9 mouse cellular contexts compared by ENCODE assay signal in the genomic region with DNA sequence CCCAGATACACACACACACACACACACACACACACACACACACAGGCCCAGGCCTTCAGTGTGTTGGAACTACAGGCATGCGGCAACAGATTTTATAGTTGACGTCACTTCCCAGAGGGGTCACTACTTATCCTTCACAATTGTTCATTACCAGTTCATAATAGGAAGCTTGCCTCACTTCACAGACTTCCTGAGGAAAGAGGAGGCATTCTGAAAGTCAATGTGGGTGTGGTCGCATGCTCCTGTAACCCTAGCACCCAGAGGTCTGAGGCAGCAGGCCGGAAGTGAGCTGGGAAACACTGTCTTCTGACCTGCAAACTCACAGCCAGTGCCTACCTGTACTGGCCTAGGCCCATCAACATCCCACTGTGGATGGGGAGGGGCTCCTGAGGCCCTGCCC. TPM values are rescaled to one million over a fixed set of nuclear protein-coding genes. Genes with fewer than 3 reads are reported as not detected.
A peak's percentile ranks its signal among the peaks of the same experiment; 100 is the strongest.
DNase-seq lines count a peak whose midpoint lies in the region; ATAC-seq lines count a peak whose summit lies in the region.
"Had no signal": no experiment of that assay in that cellular context is flagged by ENCODE, and none has a peak within 500 bp of the region (broad histone marks: within the 10 kb centered on the region; RNA-seq: fewer than 3 reads in every experiment).

No protein-coding gene starts in this region.

- ATAC-seq in hematopoietic stem cell, adult 5-6 weeks (replicated peaks in 1 of 2; ENCODE audit: insufficient read depth in 1 of 2, low FRiP score in 2 of 2, low TSS enrichment in 1 of 2, low read depth in 1 of 2, poor library complexity in 2 of 2, severe bottlenecking in 2 of 2), result peak; percentile 39 to 46; a peak in 2 of 4 replicates

- intact Hi-C loops in heart, postnatal 14 days (cut with DNase I), result loop anchor here (2.0 kb wide), 1 partner anchor 106 kb away; the partner anchor contains the start of gene Garnl3

- DNase-seq in heart, postnatal 4 days, result peak; percentile 19
- DNase-seq in heart, postnatal 14 days, result no peak
- peak; percentile 37 for DNase-seq in CD4-positive helper T cell, adult 2 months (ENCODE audit: low read depth, low spot score)
- DNase-seq in lung, postnatal 25 days (ENCODE audit: low spot score), result peak; percentile 41
- no peak for DNase-seq in frontal cortex, postnatal 10 days (ENCODE audit: low spot score in 2 of 2)
- DNase-seq in urinary bladder, adult 2 months (ENCODE audit: low spot score), result no peak
- no peak for DNase-seq in adrenal gland, postnatal 25 days
- DNase-seq: cerebellum, adult 11 months had no signal

RNA-seq across cellular contexts. Expression of gene Slc2a8, which starts 43.2 kb away (rescaled TPM):
- 10 to 100 TPM; 12.4 to 13.5 TPM for total RNA-seq in heart, postnatal 4 days (2021)
- total RNA-seq in heart, postnatal 14 days (2021), result 10 to 100 TPM; 12.9 to 16.3 TPM
- total RNA-seq in hematopoietic stem cell, adult 5-6 weeks (2017), result 0.88 and 5.0 TPM in 2 replicates
- 21.0 and 21.5 TPM in 2 replicates for polyA plus RNA-seq in urinary bladder, adult 2 months (2012; rRNA removed)
- total RNA-seq in adrenal gland, postnatal 25 days (2021), result 15.0 and 24.4 TPM in 2 replicates

Comparison
In these comparisons a context has a peak if more than half of its experiments do, and no peak if none do; other contexts are left out.
1. DNase-seq: peak in heart, postnatal 4 days (single experiment), CD4-positive helper T cell, adult 2 months (single experiment) and lung, postnatal 25 days (single experiment); none in heart, postnatal 14 days (0 of 2), frontal cortex, postnatal 10 days (0 of 2), urinary bladder, adult 2 months (single experiment) and adrenal gland, postnatal 25 days (single experiment).